Mouse (Mus musculus) heart, adult 2 months (tissue): Measurements from ENCODE around the gene Adamtsl1. TPM values are rescaled to one million over a fixed set of nuclear protein-coding genes. Genes with fewer than 3 reads are reported as not detected.

Source experiments
- DNase-seq, 2 experiments: peaks; one replicate each; pipeline ENCODE4 v3.0.0; 2021
- H3K27ac ChIP-seq: fragments of 200-600 bp; 2 replicates; pipeline ENCODE4 v1.8.1; 2022
- H3K27me3 ChIP-seq: fragments of 200-500 bp; 2 replicates; pipeline ENCODE4 v1.6.1; 2012; ENCODE audit warnings: mild to moderate bottlenecking, low read length, inconsistent platforms, mixed read lengths; ENCODE audit not compliant: control insufficient read depth, insufficient read depth
- H3K36me3 ChIP-seq: fragments of 200-500 bp; 2 replicates; pipeline ENCODE4 v1.6.1; 2012; ENCODE audit warnings: low read length, inconsistent platforms; ENCODE audit not compliant: control insufficient read depth, insufficient read depth
- H3K4me1 ChIP-seq: fragments of 200-500 bp; 2 replicates; pipeline ENCODE4 v1.6.1; 2011; ENCODE audit warnings: low read length; ENCODE audit not compliant: control insufficient read depth, insufficient read depth
- H3K4me3 ChIP-seq: fragments of 200-600 bp; 2 replicates; pipeline ENCODE4 v1.8.1; 2022
- H3K79me2 ChIP-seq: fragments of 200-500 bp; replicated peaks from 2 replicates; pipeline ENCODE4 v1.6.1; 2012; ENCODE audit warnings: mild to moderate bottlenecking, inconsistent platforms, low read length, moderate library complexity, mixed read lengths; ENCODE audit not compliant: control insufficient read depth, insufficient read depth
- H3K9ac ChIP-seq: fragments of 200-500 bp; 2 replicates; pipeline ENCODE4 v1.6.1; 2012; ENCODE audit warnings: low read depth, mild to moderate bottlenecking, control low read depth, inconsistent platforms, low read length, mixed read lengths
- CTCF ChIP-seq: fragments of 200-600 bp; IDR thresholded peaks from 2 replicates; pipeline ENCODE4 v1.8.1; 2022; ENCODE audit warnings: antibody characterized with exemption, mild to moderate bottlenecking, moderate library complexity
- EP300 ChIP-seq: fragments of 200-500 bp; IDR thresholded peaks from 2 replicates; pipeline ENCODE4 v1.6.1; 2011; ENCODE audit warnings: low read depth, low read length, control low read depth; ENCODE audit not compliant: insufficient read depth
- POLR2A ChIP-seq: fragments of 200-500 bp; IDR thresholded peaks from 2 replicates; pipeline ENCODE4 v1.6.1; 2011; ENCODE audit warnings: mild to moderate bottlenecking, low read depth, low read length, control low read depth; ENCODE audit not compliant: insufficient read depth
- WGBS: fragments of 180-500 bp; shearing (Covaris S2); methylation state at CpG from one replicate; pipeline ENCODE4 v1.1.7; 2018; 5-methylcytosine and 5-hydroxymethylcytosine counted together
- intact Hi-C: fragments of 180-260 bp; cut with DNase I; formaldehyde crosslinking; loops from one replicate; pipeline ENCODE4 v1.15.1; 2025
- polyA plus RNA-seq: library from polyadenylated mRNA; depleted of rRNA; stranded (reverse); fragments of >200 nt; gene quantifications from 2 replicates; pipeline ENCODE4 v1.2.3, GENCODE M21; 2012
- total RNA-seq, 2 experiments: library from RNA; stranded (reverse); gene quantifications; 2 replicates each; pipeline ENCODE4 v1.2.3; 2021

The Adamtsl1 gene
- total and polyA plus RNA-seq, 3 experiments: 2.2 to 3.2 (median 2.4) TPM

DNA sequence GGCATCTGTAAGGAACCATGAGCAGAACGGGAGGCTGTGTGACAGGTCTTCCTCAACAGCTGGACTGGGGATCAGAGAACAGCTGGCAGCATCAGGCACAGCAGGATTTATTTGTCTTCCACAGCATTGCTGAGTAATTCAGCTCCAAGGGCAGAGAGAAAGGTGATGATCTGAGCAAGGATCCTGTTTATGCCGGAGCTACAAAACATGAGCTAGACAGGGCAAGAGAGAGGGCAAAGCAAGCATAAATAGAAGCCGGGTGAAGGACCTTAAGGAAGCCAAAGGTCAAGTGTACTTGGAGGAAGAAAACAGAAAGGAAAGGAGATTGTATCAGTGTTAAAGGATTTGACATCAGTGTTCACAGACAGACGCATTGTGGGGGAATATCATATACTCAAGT, 158.3 kb downstream of the Adamtsl1 start:
- intact Hi-C loops: no loop called here
- no peak overlapping the region for H3K27ac ChIP-seq
- TF ChIP-seq POLR2A: no peak
- no peak for TF ChIP-seq CTCF
- no peak for TF ChIP-seq EP300
- H3K4me1 ChIP-seq: no peaks in the 10 kb centered on the region
- H3K27me3 ChIP-seq: no peaks in the 10 kb centered on the region
- H3K79me2 ChIP-seq: no peaks in the 10 kb centered on the region
- DNase-seq: no peak
- no peak overlapping the region for H3K9ac ChIP-seq
- H3K4me3 ChIP-seq: no peak overlapping the region
- H3K36me3 ChIP-seq: no peaks in the 10 kb centered on the region
- WGBS: 37% methylated on average over 4 of the region's 4 CpGs

DNA sequence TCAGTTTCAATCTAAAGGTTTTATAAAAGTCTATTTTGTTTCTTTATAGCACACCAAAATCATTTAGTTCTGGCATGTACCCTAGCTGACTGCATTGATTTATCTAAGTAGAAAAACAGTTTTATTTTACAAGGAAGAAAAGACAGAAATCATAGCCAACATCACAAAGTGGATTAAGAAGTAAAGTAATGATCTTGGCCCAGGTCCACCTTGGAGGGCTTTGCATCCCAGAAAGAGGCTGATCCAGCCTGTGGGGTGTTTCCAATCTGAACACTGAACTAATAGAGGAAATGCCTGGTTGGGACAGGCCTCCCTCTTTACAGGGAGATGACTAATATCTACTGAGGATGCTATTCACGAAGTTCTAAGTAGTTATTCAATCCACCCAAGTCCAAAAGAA, 163.6 kb downstream of the Adamtsl1 start:
- TF ChIP-seq CTCF: no peak
- TF ChIP-seq EP300: no peak
- TF ChIP-seq POLR2A: no peak
- 31% methylated on average over 1 of the region's 1 CpGs for WGBS

DNA sequence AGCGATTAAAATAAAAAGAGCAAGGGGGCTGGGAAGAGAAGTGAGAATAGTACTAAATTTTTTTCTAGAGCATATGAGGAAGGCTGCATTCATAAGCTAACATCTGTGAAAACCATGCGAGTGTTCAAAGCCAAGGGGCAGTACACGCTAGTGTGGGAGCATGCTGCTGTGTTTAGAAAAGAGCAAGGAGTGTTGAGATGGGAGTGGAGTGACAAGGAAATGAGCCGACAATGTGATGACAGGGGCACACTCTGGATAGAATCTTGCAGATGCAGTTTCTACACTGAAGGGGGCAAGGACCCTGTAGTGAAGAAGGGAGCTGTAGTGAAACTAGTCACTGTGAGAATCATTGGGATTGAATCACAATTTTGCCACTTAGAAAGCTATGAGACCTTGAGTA, 172.2 kb downstream of the Adamtsl1 start:
- DNase-seq: no peak
- no peak overlapping the region for H3K9ac ChIP-seq
- no peak overlapping the region for H3K4me3 ChIP-seq
- intact Hi-C loops: no loop called here
- no peaks in the 10 kb centered on the region; the same call in 1 of the 2 replicates for H3K27me3 ChIP-seq
- 48% methylated on average over 4 of the region's 4 CpGs for WGBS
- no peaks in the 10 kb centered on the region for H3K4me1 ChIP-seq
- no peak overlapping the region for H3K27ac ChIP-seq
- no peaks in the 10 kb centered on the region for H3K79me2 ChIP-seq
- H3K36me3 ChIP-seq: no peaks in the 10 kb centered on the region
- TF ChIP-seq EP300 (no peak), CTCF (no peak), POLR2A (no peak)

More for the DNA sequence above, 163.6 kb downstream of the Adamtsl1 start:
- Histone ChIP-seq H3K9ac (no peak overlapping the region), H3K36me3 (no peaks in the 10 kb centered on the region), H3K79me2 (no peaks in the 10 kb centered on the region), H3K27ac (no peak overlapping the region), H3K27me3 (no peaks in the 10 kb centered on the region), H3K4me3 (no peak overlapping the region), H3K4me1 (no peaks in the 10 kb centered on the region)
- intact Hi-C loops: no loop called here
- DNase-seq: no peak

DNA sequence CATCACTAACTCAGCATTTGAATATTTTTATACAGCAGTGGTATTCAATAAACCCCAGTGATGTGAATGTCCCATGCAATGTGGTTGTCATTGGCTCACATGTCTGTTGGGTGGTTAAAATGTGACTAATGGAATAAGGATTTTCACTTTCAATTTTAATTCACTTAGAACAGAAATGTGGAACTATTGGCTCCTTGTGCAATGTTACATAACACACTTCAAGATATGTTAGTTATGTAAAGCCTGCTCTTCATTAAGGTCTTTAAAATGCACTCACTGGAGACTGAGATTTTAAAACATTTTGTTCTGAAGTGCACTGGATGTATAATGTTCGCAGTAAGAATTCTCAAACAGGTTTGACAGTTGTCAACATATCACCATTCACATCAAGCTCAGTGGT, 181.3 kb downstream of the Adamtsl1 start:
- no peaks in the 10 kb centered on the region for H3K27me3 ChIP-seq
- intact Hi-C loops: no loop called here
- no peaks in the 10 kb centered on the region for H3K36me3 ChIP-seq
- 63% methylated on average over 1 of the region's 1 CpGs for WGBS
- no peak for DNase-seq
- H3K27ac ChIP-seq: no peak overlapping the region
- no peaks in the 10 kb centered on the region for H3K4me1 ChIP-seq
- no peak overlapping the region for H3K9ac ChIP-seq
- TF ChIP-seq POLR2A (no peak), CTCF (no peak), EP300 (no peak)
- no peak overlapping the region for H3K4me3 ChIP-seq
- no peaks in the 10 kb centered on the region for H3K79me2 ChIP-seq

DNA sequence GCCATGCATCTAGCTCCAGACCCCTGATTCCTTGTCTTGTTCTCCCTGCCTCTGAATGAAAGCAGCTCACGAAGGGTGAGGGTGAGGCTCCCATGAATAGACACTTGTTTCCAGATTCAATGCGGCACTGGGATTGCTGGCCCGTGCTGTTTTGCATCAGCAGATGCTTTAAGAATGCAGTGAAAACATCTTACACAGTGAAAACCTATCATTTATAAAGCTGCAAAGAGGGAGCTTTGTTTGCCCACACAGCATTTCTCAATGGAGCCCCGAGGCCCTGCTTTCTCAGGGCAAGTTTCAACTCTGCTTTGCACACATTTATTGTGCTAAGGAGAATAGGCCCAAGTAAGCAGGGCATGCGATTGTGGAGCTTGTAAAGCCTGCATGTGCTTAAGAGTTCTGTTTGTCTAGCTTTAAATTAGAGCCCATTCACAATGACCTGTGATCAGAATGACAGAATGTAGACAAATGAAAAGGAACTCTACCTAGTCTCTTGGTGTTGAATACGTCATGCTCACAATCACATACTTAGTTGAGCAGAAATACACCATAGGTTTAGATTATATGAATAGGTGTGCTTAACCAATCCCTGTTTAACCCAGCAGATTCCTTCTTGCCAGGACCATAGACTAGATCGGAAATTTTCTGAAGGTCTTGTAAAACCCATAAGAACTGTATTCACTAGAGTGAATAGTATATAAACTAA, 193.5 kb downstream of the Adamtsl1 start:
- Histone ChIP-seq H3K27me3 (no peaks in the 10 kb centered on the region), H3K4me3 (no peak overlapping the region), H3K9ac (no peak overlapping the region), H3K36me3 (no peaks in the 10 kb centered on the region), H3K79me2 (no peaks in the 10 kb centered on the region), H3K4me1 (no peaks in the 10 kb centered on the region), H3K27ac (no peak overlapping the region)
- TF ChIP-seq CTCF (no peak), EP300 (no peak), POLR2A (no peak)
- DNase-seq: no peak
- WGBS: 76% methylated on average over 7 of the region's 7 CpGs
- intact Hi-C loops: no loop called here

DNA sequence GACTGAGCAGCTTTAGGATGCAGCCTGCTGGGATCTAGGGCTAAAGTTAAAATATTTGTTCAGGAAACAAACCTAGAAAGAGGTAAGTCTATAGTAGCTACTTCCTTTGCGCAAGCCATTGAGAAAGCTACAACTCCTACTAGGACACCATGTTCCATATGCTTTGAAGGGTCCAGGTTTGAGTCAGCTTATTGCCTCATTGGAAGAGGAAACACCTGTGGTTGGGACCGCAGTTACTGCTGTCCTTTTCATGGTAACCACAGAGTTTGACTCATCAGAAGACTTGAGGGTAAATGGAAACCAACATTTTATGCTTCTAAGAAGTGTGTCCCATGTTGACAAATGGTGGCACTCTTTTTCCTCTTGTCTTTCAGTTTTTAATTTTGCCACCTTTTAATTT, 195.7 kb downstream of the Adamtsl1 start:
- no peak for TF ChIP-seq EP300
- TF ChIP-seq CTCF: no peak
- WGBS: 91% methylated on average over 2 of the region's 2 CpGs
- H3K79me2 ChIP-seq: no peaks in the 10 kb centered on the region
- no peaks in the 10 kb centered on the region for H3K4me1 ChIP-seq
- no peak for DNase-seq
- H3K4me3 ChIP-seq: no peak overlapping the region
- intact Hi-C loops: no loop called here
- H3K9ac ChIP-seq: no peak overlapping the region
- H3K27ac ChIP-seq: no peak overlapping the region
- H3K36me3 ChIP-seq: no peaks in the 10 kb centered on the region
- no peaks in the 10 kb centered on the region for H3K27me3 ChIP-seq
